Mouse (Mus musculus): ENCODE results near the gene Mrpl48.

The Mrpl48 gene

GRCm38 (mm10) chr7:100608130-100608741 is at the start of gene Mrpl48:
Gene Mrpl48, minus strand, starts transcription at chr7:100608301.
- DNase-seq (ENCODE audit: low spot score) = peak; percentile 59

DNA sequence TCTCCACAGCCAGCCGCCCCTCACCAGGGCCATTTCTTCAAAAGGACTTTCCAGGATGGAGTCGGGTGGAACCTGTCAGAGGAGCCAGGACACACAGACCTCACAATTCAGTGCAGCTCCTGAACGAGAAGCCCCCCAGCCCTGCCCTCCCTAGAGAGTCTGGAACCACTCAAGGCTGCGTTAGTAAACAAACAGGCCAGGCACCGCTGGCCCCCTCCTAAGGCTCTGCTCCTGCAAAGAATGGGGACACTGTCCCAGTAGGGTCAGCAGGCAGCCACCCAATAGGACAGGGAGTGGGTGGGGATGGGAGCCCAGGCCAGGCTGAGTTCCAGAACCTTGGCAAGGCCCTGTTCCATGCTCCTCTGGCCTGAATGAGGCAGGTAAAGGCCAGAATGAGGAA is 48.6 kb upstream of the Mrpl48 start:
- no peak for DNase-seq (ENCODE audit: low spot score)

DNA sequence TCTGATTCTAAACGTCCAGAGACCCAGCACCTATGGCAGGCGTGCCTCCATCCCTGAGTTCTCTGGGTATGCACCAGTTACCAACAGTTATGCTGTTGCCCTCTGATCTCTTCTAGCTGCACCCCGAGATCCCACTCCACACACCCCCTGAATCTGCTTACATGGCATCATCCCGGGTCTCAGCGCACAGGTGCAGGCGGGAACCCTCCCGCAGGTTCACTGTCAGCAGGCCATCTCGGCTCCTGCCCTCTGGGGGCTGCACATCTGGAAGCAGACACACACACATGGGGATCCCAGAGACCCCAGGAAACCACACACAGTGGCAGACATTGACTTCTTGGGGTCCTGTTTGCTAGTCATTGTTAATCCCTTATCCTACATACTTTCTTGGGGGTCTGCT is 46.3 kb upstream of the Mrpl48 start:
- DNase-seq (ENCODE audit: low spot score) = no peak

GRCm38 (mm10) chr7:100653480-100654266 is 45.6 kb upstream of the Mrpl48 start:
- no peak for DNase-seq (ENCODE audit: low spot score)

- no peak for DNase-seq (ENCODE audit: low spot score)
Observed at GRCm38 (mm10) chr7:100651011-100651410, 42.9 kb upstream of the Mrpl48 start.

DNA sequence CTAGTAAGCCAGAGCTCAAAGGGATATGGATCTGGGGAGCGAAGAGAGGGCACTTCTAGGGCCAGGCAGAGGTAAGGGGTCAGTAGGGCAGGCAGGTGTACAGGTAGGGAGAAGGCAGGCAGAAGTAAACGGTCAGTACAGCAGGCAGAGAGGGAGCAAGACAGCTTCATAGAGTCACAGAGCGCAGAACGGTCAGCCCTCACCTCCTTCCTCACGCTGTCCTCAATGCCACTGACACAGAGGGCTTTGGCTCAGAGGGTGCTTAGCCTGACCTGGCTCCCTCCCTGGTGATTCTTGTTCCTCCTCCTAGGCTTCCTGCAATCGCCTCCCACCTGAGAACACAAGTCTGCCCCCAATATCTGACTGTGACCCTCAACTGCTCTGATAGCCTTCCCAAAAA is 42.3 kb upstream of the Mrpl48 start:
- DNase-seq (ENCODE audit: low spot score) = no peak

DNA sequence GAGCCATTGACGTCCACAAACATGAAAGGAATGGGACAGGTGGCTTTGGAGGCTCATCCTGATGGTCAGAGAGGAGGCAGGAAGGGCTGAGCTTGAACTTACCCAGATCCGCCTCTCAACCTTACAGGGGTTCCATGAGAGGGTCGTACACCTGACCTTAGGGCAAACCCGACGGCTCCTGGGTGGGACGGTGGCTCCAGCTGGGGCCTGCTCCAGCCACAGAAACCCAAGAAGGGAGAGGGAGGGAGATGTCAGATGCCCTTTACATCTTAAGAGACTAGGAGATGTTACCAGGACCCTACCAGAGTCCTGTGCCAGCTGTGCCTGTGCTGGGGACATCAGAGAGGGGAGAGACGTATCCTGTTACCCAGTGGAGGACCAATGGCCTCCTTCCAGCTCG is 41.7 kb upstream of the Mrpl48 start:
- no peak for DNase-seq (ENCODE audit: low spot score)

DNA sequence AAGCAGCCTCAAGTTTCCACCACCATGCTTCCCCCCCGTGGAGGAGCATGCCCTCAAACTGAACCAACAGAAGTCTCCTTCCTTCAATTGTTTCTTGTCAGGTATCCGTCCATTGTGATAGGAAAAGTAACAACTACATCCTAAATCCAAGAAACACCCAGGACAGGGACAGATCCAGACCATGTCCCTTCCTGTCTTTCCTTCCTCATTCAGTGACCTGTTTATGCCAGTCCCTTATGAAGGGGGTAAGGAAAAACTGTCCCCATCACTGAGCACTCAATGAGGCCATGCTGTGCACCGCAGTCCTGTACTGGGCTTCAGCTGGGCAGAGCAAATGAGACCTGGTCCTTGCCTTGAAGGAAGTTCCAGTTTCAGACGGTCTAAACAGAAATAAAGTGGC is 41.0 kb upstream of the Mrpl48 start:
- no peak for DNase-seq (ENCODE audit: low spot score)

- peak; percentile 64 for DNase-seq (ENCODE audit: low spot score)
Observed at GRCm38 (mm10) chr7:100645147-100645546, 37.0 kb upstream of the Mrpl48 start.

- DNase-seq (ENCODE audit: low spot score) = no peak
Observed at GRCm38 (mm10) chr7:100642413-100642812, 34.3 kb upstream of the Mrpl48 start.

DNA sequence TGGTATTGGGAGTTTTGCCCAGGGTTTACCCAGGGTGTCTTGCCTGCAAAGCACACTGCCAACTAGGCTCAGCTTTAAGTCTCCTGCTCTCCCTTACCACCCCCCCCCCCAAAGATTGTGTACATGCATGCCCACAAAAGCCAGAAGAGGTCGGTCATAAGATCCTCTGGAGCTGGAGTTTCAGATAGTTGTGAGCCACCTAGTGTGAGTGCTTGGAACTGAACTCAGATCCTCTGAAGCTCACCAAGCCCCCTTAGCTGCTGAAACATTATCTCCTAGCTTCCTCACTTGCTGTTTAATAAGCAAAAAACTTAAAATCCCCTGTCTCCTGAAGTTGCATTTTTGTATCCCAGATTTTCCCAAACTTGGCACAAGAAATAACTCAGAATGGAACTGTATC is 29.6 kb upstream of the Mrpl48 start:
- peak; percentile 17 for DNase-seq (ENCODE audit: low spot score)

DNA sequence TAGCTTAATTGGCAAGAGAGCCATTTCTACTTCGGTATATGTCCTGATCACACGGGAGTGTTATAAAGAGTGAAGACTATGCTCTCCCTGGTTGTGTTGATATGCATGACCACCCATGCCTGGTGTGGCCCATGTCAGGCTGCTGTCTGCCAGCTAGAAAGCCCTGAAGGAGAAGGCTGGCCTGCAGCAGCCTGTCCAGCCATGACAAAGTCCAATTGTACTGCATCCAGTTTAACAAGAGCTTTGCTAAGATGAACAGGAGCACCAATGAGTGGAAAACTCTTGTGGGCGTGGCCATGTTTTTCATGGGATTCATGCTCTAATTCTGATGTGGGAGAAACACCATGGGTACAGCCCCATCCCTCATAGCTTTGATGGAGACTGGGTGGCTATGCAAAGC is 16.4 kb upstream of the Mrpl48 start:
- DNase-seq (ENCODE audit: low spot score) = no peak

- no peak for DNase-seq (ENCODE audit: low spot score)
Observed at GRCm38 (mm10) chr7:100622277-100622676, 14.2 kb upstream of the Mrpl48 start.

- DNase-seq (ENCODE audit: low spot score) = no peak
Observed at GRCm38 (mm10) chr7:100616121-100616857, 8.2 kb upstream of the Mrpl48 start.

DNA sequence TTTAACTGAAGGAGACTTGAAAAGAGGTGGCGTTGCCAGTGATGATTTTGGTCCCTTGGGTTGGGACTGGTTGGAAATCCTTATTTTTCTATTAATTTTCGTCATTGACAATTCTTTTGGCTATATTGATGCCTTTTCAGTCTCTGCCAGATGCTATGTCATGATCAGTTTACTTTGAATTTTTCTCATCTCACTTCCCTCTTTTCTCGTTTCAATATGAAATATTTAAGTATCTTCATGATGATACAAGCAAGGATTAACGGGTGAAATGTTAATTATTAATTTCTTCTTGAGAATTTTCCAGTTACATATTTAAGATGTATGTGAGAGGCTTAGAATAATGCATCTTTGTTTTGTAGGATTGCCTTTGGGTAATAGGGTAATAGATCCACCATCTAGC is 809 bp upstream of the Mrpl48 start:
- no peak for DNase-seq (ENCODE audit: low spot score)

- DNase-seq (ENCODE audit: low spot score) = peak; percentile 98
Observed at GRCm38 (mm10) chr7:100607214-100608129, 629 bp downstream of the Mrpl48 start, which contains the start of gene Rab6a. Gene Rab6a, plus strand, starts transcription at chr7:100607410.

DNA sequence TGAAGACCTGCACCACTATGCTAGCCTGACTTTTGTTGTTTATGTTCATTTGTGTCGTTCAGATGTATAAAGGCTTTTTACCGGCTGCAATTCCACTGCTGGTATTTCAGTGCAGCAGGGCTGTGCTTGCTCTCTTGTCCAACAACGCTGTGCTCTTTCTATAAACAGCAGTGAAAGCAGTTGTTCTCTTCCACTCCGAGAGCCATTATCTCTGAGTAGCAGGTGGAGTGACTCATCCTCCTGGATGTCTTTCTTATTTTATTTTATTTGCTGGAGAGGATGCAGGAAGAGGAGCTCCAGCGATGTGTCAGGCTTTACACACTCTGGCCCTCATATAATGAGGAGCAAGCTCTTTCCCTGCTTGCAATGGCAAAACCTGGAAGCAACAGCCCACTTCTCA is 7.9 kb downstream of the Mrpl48 start:
- no peak for DNase-seq (ENCODE audit: low spot score)

DNA sequence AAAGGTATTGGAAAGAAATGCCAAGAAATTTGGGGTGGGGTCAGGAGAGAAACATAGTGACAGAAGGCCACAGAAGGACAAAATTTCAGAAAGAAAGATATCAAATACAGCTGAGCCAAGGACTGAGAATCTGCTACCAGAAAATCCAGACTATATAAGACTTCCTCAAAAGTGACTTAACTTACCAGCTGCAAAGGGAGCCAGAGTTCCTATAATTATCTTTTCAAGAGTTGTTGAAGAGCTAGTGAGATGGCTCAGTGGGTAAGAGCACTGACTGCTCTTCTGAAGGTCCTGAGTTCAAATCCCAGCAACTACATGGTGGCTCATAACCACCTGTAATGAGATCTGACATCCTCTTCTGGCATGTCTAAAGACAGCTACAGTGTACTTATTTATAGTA is 14.8 kb downstream of the Mrpl48 start:
- no peak for DNase-seq (ENCODE audit: low spot score)

GRCm38 (mm10) chr7:100591522-100591852 is 16.6 kb downstream of the Mrpl48 start:
- no peak for DNase-seq (ENCODE audit: low spot score)

- peak; percentile 83 for DNase-seq (ENCODE audit: low spot score)
Observed at GRCm38 (mm10) chr7:100590845-100591521, 17.1 kb downstream of the Mrpl48 start.

- DNase-seq (ENCODE audit: low spot score) = no peak
Observed at GRCm38 (mm10) chr7:100590504-100590844, 17.6 kb downstream of the Mrpl48 start.

DNA sequence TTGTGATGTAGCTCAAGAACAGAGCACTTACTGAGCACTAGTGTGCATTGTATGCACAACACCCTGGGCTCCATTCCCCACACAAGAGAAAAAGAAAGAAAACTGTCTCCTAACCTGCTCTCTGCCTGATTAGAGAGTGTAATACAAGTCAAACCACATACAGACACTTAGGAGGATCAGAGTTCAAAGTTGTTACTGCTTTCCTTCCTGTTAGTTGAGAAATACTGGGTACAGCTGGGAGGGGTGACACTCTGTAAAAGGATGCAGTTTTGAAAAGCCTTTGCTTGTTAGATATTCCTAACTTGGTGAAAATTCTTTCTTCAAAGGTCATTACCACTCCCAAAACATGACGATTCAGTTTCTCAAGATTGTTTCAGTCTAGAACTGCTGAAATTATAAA is 18.3 kb downstream of the Mrpl48 start:
- no peak for DNase-seq (ENCODE audit: low spot score)

Measured in urinary bladder, postnatal 14 days (tissue).